Mouse (Mus musculus): ENCODE data around the gene Atoh7. TPM values are rescaled to one million over a fixed set of nuclear protein-coding genes. Genes with fewer than 3 reads are reported as not detected.

Gene Atoh7
- not detected for total RNA-seq (2023)

GRCm38 (mm10) chr10:63099521-63099920 is at the start of gene Atoh7:
Gene Atoh7 (plus strand): TSS chr10:63099651.

GRCm38 (mm10) chr10:63059862-63060261 is 39.6 kb upstream of the Atoh7 start, which contains the start of gene Pbld1:
Gene Pbld1 (plus strand): TSS chr10:63060162.

Other genes starting within 250 kb of the Atoh7 start
- 29.4 TPM for gene Tet1, start 190.7 kb upstream of the Atoh7 start, total RNA-seq (2023)
- 14.9 TPM for gene Slc25a16, start 179.0 kb upstream of the Atoh7 start, total RNA-seq (2023)
- 0.95 TPM for gene Dna2, start 152.6 kb upstream of the Atoh7 start, total RNA-seq (2023)
- 39.6 TPM for gene Rufy2, start 119.4 kb upstream of the Atoh7 start, total RNA-seq (2023)
- gene Hnrnph3, start 75.4 kb upstream of the Atoh7 start, total RNA-seq (2023) = 76.1 TPM
- 2.1 TPM for gene Pbld2, start 75.3 kb upstream of the Atoh7 start, total RNA-seq (2023)
- not detected for gene Pbld1, start 39.5 kb upstream of the Atoh7 start, total RNA-seq (2023)
- not detected for gene Mypn, start 104.3 kb downstream of the Atoh7 start, total RNA-seq (2023)
- 127 TPM for gene Herc4, start 144.2 kb downstream of the Atoh7 start, total RNA-seq (2023)